Mouse (Mus musculus) T-helper 2 cell (primary cell): ENCODE measurements around the gene Timm10.

Experiments used
- in situ Hi-C: fragments of 300-600 bp; cut with MboI, MseI; formaldehyde crosslinking; loops from one replicate; pipeline ENCODE4 v1.15.1; 2025; ENCODE audit warnings: high pct_unique_total_duplicates

The Timm10 gene

GRCm38 (mm10) chr2:84812676-84813075, 14.1 kb upstream of the Timm10 start:
- in situ Hi-C loops, result no loop called here

GRCm38 (mm10) chr2:84819861-84820260, 6.9 kb upstream of the Timm10 start:
- in situ Hi-C loops, result no loop called here

- in situ Hi-C loops, result no loop called here
Observed at GRCm38 (mm10) chr2:84822552-84822951, 4.2 kb upstream of the Timm10 start, which contains the start of gene Smtnl1. TSS of gene Smtnl1 (minus strand) at chr2:84822652.

- in situ Hi-C loops, result no loop called here
Observed at GRCm38 (mm10) chr2:84823237-84823636, 3.6 kb upstream of the Timm10 start.

GRCm38 (mm10) chr2:84827283-84827920, 605 bp downstream of the Timm10 start:
- in situ Hi-C loops, result no loop called here

- in situ Hi-C loops, result loop anchor here (10.0 kb wide), 1 partner anchor 53 kb away; the partner anchor contains the start of gene Rtn4rl2
Observed at GRCm38 (mm10) chr2:84831666-84832391, 5.0 kb downstream of the Timm10 start.

DNA sequence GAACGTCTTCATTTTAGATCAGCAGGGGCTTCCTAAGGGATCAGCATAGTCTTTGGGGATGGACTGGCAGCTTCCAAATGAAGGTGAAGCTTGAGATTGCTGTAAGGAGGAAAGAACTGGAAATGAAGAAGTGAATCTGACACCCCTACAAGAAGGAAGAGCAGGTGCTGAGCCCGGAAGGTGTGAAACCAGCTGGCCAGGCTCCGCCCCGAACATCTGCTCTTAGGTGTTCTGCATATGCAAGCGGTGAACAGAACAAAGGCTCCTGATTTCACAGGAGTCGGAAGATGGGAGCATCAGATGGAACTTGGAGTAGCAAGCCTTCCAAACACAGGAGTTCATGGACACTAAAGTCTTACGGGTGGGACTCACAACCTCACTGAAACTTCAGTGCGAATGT, 10.3 kb downstream of the Timm10 start:
- in situ Hi-C loops, result loop anchor here (5.0 to 10.0 kb wide), 2 partner anchors 48 to 200 kb away; partner anchors contain the start of genes P2rx3, Rtn4rl2 and Ssrp1

- in situ Hi-C loops, result loop anchor here (5.0 to 10.0 kb wide), 2 partner anchors 47 to 199 kb away; partner anchors contain the start of genes P2rx3, Rtn4rl2 and Ssrp1
Observed at GRCm38 (mm10) chr2:84837817-84838592, 11.2 kb downstream of the Timm10 start.

GRCm38 (mm10) chr2:84838593-84838949, 11.8 kb downstream of the Timm10 start, which contains the start of gene Slc43a1:
TSS of gene Slc43a1 (plus strand) at chr2:84838850.
- in situ Hi-C loops, result loop anchor here (5.0 to 10.0 kb wide), 2 partner anchors 46 to 199 kb away; partner anchors contain the start of genes P2rx3, Rtn4rl2 and Ssrp1

- in situ Hi-C loops, result loop anchor here (5.0 to 10.0 kb wide), 2 partner anchors 46 to 198 kb away; partner anchors contain the start of genes P2rx3, Rtn4rl2 and Ssrp1
Observed at GRCm38 (mm10) chr2:84838993-84839980, 12.5 kb downstream of the Timm10 start.

DNA sequence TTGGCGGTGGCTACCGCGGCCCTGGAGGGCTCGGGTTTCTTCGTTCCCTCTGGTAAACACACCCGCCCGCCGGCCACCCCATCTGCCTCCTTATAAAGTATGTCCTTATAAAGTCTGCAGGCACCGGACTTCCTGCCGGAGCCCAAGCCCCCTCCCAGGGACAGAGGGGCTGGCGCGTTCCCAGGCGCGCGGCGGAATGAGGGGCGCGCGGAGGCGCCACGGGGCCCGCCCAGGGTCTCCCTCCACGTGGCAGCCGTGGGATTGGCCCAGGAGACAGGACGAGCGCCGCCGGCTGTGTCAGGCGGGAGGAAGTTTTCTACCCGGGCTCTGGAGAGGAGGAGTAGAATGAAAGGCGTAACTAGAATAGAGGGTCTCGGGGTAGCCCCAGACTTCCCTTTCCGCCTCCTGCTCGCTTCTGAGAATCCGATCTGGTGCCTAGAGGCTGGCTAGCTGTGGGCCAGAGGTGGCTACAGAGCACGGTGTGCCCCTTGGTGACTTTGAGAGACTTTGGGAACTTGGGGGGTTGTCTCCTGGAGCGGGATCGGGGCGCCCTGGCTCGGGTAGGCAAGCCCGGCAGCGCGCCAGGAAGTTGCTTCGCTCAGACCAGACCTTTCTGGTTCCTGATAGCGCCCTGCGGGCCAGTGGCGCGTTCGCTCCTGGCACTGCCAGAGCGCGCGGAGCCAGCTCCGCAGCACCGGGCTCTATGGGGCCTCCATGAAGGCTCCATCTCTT, 13.4 kb downstream of the Timm10 start:
- in situ Hi-C loops, result no loop called here

DNA sequence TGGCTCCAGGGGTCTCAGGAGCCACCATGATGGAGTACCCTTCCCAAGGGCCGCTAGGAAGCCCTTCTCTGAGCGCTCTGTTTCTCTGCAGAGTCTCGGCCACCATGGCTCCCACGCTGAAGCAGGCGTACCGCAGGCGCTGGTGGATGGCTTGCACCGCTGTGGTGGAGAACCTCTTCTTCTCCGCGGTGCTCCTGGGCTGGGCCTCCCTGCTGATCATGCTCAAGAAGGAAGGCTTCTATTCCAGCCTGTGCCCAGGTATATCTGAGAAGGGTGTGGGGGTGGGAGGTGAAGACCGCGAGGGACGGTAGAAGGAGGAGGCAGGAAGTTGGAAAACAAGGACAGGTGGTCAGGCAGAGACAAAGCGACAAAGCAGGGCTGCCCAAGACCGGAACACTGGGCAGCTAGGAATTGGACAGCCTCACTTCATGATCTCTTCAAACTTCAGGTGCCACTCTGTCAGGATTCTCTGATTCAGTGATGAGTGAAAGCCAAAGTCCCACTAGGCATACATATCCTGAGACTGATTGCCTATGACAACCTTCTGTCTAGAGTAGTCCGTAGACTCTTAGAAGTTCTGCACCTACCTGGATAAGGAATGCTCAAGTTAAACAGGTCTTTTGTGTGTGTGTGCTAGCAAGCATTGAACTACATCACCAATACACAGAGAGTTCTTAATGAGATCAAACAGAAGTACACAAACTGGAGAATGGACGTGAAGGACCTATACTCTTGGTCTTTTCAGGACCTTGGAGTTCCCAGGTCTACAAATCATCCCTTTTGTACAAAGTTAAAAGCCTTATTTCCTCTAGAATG, 14.2 kb downstream of the Timm10 start:
- in situ Hi-C loops, result no loop called here

GRCm38 (mm10) chr2:84841905-84842304, 15.1 kb downstream of the Timm10 start:
- in situ Hi-C loops, result no loop called here

GRCm38 (mm10) chr2:84843654-84844053, 16.9 kb downstream of the Timm10 start:
- in situ Hi-C loops, result no loop called here

DNA sequence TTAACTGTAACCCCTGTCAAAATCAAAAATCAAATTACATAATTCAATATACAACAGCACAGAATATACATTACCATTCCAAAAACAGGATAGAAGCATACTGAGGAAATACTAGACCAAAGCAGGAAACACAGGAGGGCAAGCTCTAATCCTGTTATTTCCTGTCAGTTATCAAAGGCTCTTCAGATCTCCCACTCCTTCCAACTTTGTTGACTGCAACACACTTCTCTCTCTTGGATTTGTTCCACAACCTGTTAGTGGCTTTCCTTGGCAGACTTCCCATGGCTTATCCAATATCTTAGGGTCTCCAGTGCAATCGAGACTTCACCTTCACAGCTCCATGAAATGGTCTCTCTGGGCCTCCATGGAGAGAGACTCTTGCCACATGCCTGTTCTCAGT, 18.4 kb downstream of the Timm10 start:
- in situ Hi-C loops, result no loop called here

GRCm38 (mm10) chr2:84850407-84851129, 23.8 kb downstream of the Timm10 start:
- in situ Hi-C loops, result no loop called here

DNA sequence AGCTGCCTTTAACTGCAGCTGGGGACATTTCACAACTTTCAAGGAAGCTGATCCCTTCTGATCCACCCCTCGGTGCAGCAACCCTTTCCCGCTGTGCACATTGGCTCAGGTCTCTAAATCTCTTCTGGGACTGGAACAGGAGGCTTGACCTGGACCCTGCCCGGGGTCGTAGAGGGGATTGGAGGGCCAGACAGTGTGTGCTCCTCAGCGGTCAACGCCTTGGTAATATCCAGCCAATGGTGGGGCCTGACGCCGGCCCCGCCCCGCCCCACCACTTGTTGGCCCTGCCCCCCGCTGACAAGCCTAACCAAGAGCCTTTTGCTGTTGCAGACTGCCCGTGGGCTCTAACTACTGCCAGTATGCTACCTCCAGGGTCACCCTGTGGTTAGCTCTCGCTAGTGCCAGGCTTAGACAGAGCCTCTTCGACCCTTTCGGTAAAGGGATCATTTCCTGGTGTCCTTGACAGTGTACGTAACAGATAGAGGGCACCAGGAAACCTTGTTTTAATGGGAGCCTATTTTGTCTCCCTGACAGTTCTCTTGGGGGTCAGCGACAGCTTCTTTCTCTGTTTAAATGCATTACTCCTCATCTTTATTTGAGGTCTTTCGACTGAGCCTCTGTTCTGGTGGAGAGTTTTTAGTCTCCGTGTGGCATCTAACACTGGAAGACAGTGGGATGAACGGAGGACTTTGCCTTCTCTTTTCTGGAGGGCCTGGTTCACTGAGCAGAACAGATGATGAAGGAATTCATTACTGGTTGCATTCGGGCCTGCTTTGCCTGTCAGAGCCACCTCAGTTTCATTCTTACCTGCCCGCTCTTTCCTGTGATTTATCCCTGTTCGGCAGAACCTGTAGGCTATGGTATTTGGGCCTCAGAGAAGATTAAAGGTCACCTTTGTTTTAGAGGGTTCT, 24.6 kb downstream of the Timm10 start:
- in situ Hi-C loops, result no loop called here
